11 mouse cellular contexts compared by ENCODE assay signal in genomic region chr5:140542811-140543575, GRCm38 (mm10). TPM values are rescaled to one million over a fixed set of nuclear protein-coding genes. Genes with fewer than 3 reads are reported as not detected.
DNase-seq lines count a peak whose midpoint lies in the region; ATAC-seq and TF ChIP-seq lines count a peak whose summit lies in the region.
"Had no signal": no experiment of that assay in that cellular context is flagged by ENCODE, and none has a peak within 500 bp of the region (broad histone marks: within the 10 kb centered on the region; RNA-seq: fewer than 3 reads in every experiment).

No protein-coding gene starts in this region.

- 45% methylated on average over 9 of the region's 9 CpGs for WGBS in hindbrain, embryonic 15.5 days
- WGBS in liver, postnatal 0 days (ENCODE audit: insufficient replicate concordance) = 62% methylated on average over 9 of the region's 9 CpGs

- DNase-seq in brain, adult 2 months (ENCODE audit: low read depth, low spot score) = peak; percentile 71
- DNase-seq in cerebellum, adult 9-10 months = peak; percentile 48
- DNase-seq in lung, postnatal 25 days (ENCODE audit: low spot score) = peak; percentile 28
- DNase-seq in liver = no peak
- DNase-seq in heart, postnatal 4 days = no peak
- DNase-seq in liver, postnatal 0 days = no peak
- no peak for DNase-seq in gastrocnemius, postnatal 10 days

- H3K9me3 ChIP-seq in hindbrain, embryonic 15.5 days = no peaks in the 10 kb centered on the region
- no peaks in the 10 kb centered on the region for H3K9me3 ChIP-seq in liver, postnatal 0 days (ENCODE audit: low read length)
- H3K9me3 ChIP-seq: embryonic facial prominence, embryonic 13.5 days had no signal

- no peak for TF ChIP-seq EP300 in liver, postnatal 0 days (IDR thresholded peaks at IDR 0.05; ENCODE audit: low read depth)

- H3K4me1 ChIP-seq in hindbrain, embryonic 15.5 days (replicated peaks) = peaks cover 14% of the 10 kb centered on the region; the same call in 1 of the 2 replicates
- H3K4me1 ChIP-seq in liver, postnatal 0 days (ENCODE audit: insufficient read depth) = no peaks in the 10 kb centered on the region
- H3K4me1 ChIP-seq: embryonic facial prominence, embryonic 13.5 days had no signal

- no peaks in the 10 kb centered on the region for H3K36me3 ChIP-seq in hindbrain, embryonic 15.5 days
- no peaks in the 10 kb centered on the region for H3K36me3 ChIP-seq in liver, postnatal 0 days (replicated peaks; ENCODE audit: insufficient read depth, low read length)
- H3K36me3 ChIP-seq: embryonic facial prominence, embryonic 13.5 days had no signal

- no peak overlapping the region for H3K4me3 ChIP-seq in hindbrain, embryonic 15.5 days
- no peak overlapping the region for H3K4me3 ChIP-seq in liver, postnatal 0 days (ENCODE audit: low read depth, low read length)
- H3K4me3 ChIP-seq: embryonic facial prominence, embryonic 13.5 days had no signal

- peak overlapping the region; percentile 70 for H3K27ac ChIP-seq in hindbrain, embryonic 15.5 days (replicated peaks)
- no peak overlapping the region for H3K27ac ChIP-seq in liver, postnatal 0 days (ENCODE audit: low read depth)
- H3K27ac ChIP-seq: embryonic facial prominence, embryonic 13.5 days; macrophage had no signal

- no peak overlapping the region for H3K9ac ChIP-seq in hindbrain, embryonic 15.5 days
- no peak overlapping the region for H3K9ac ChIP-seq in liver, postnatal 0 days (replicated peaks)
- H3K9ac ChIP-seq: embryonic facial prominence, embryonic 13.5 days had no signal

- H3K4me2 ChIP-seq in hindbrain, embryonic 15.5 days = no peak overlapping the region
- no peak overlapping the region for H3K4me2 ChIP-seq in liver, postnatal 0 days (ENCODE audit: low read depth, low read length)
- H3K4me2 ChIP-seq: embryonic facial prominence, embryonic 13.5 days had no signal

- H3K27me3 ChIP-seq in hindbrain, embryonic 15.5 days = no peaks in the 10 kb centered on the region
- H3K27me3 ChIP-seq in liver, postnatal 0 days (ENCODE audit: insufficient read depth, low read length) = no peaks in the 10 kb centered on the region
- H3K27me3 ChIP-seq: embryonic facial prominence, embryonic 13.5 days had no signal

- peak; percentile 90 for ATAC-seq in hindbrain, embryonic 15.5 days (ENCODE audit: low FRiP score, low read depth)
- ATAC-seq in liver, postnatal 0 days = no peak

- no peak for TF ChIP-seq CTCF in liver, postnatal 0 days (IDR thresholded peaks at IDR 0.05; ENCODE audit: low read depth)

RNA-seq across cellular contexts. Expression of gene Grifin, which starts 21.9 kb away (rescaled TPM):
- not detected in 2 replicates for polyA plus RNA-seq in hindbrain, embryonic 15.5 days (2015; fragmentation: Nextera tagmentation; extraction: Ambion mirVana)
- total RNA-seq in heart, postnatal 4 days (2021) = not detected
- not detected in 2 replicates for polyA plus RNA-seq in liver, postnatal 0 days (2015; fragmentation: Nextera tagmentation; extraction: Ambion mirVana)
- total RNA-seq in gastrocnemius, postnatal 10 days (2021) = not detected
- polyA plus RNA-seq: embryonic facial prominence, embryonic 13.5 days; intestine, embryonic 14.5 days; macrophage had no signal

RNA-seq across cellular contexts. Expression of gene Chst12, which starts 37.6 kb away (rescaled TPM):
- polyA plus RNA-seq in hindbrain, embryonic 15.5 days (2015; fragmentation: Nextera tagmentation; extraction: Ambion mirVana) = 25.2 and 26.1 TPM in 2 replicates
- 1 to 10 TPM; 6.3 to 7.0 TPM for total RNA-seq in heart, postnatal 4 days (2021)
- 8.6 and 9.1 TPM in 2 replicates for polyA plus RNA-seq in liver, postnatal 0 days (2015; fragmentation: Nextera tagmentation; extraction: Ambion mirVana)
- total RNA-seq in gastrocnemius, postnatal 10 days (2021) = 10 to 100 TPM in 1 of 2 experiments, 1 to 10 TPM in 1; 9.6 to 14.5 TPM

Comparison
In these comparisons a context has a peak if more than half of its experiments do, and no peak if none do; other contexts are left out.
1. DNase-seq: peak in brain, adult 2 months (single experiment), cerebellum, adult 9-10 months (single experiment) and lung, postnatal 25 days (single experiment); none in liver (single experiment), heart, postnatal 4 days (single experiment), liver, postnatal 0 days (single experiment) and gastrocnemius, postnatal 10 days (single experiment).